ENCODE assay signal across 21 mouse cellular contexts in genomic region chr3:63440426-63441125, GRCm38 (mm10). TPM values are rescaled to one million over a fixed set of nuclear protein-coding genes. Genes with fewer than 3 reads are reported as not detected.
DNase-seq lines count a peak whose midpoint lies in the region; ATAC-seq and TF ChIP-seq lines count a peak whose summit lies in the region.
"Had no signal": no experiment of that assay in that cellular context is flagged by ENCODE, and none has a peak within 500 bp of the region (broad histone marks: within the 10 kb centered on the region; RNA-seq: fewer than 3 reads in every experiment).

No protein-coding gene starts in this region.

- 73% methylated on average over 1 of the region's 1 CpGs for WGBS in forebrain, postnatal 0 days

- intact Hi-C loops in left cerebral cortex, postnatal 4 days (cut with DNase I): no loop called here

- H3K27ac ChIP-seq in forebrain, postnatal 0 days (ENCODE audit: low read depth, low read length): no peak overlapping the region
- H3K27ac ChIP-seq: hindbrain, embryonic 15.5 days; left cerebral cortex, adult 2 months; limb, embryonic 13.5 days; midbrain, embryonic 10.5 days had no signal

- no peaks in the 10 kb centered on the region for H3K36me3 ChIP-seq in forebrain, postnatal 0 days (ENCODE audit: insufficient read depth)
- H3K36me3 ChIP-seq: hindbrain, embryonic 15.5 days; limb, embryonic 13.5 days; midbrain, embryonic 10.5 days had no signal

- no peak overlapping the region for H3K4me3 ChIP-seq in forebrain, postnatal 0 days (ENCODE audit: low read depth, low read length)
- H3K4me3 ChIP-seq: hindbrain, embryonic 15.5 days; left cerebral cortex, adult 2 months; limb, embryonic 13.5 days; midbrain, embryonic 10.5 days had no signal

- no peak for TF ChIP-seq CTCF in forebrain, postnatal 0 days (IDR thresholded peaks at IDR 0.05; ENCODE audit: low read depth)

- H3K4me1 ChIP-seq in forebrain, postnatal 0 days (ENCODE audit: insufficient read depth): no peaks in the 10 kb centered on the region
- H3K4me1 ChIP-seq: hindbrain, embryonic 15.5 days; limb, embryonic 13.5 days; midbrain, embryonic 10.5 days had no signal

- no peak overlapping the region for H3K9ac ChIP-seq in forebrain, postnatal 0 days
- H3K9ac ChIP-seq: hindbrain, embryonic 15.5 days; limb, embryonic 13.5 days had no signal

- no peaks in the 10 kb centered on the region for H3K27me3 ChIP-seq in forebrain, postnatal 0 days (ENCODE audit: insufficient read depth, low read length)
- H3K27me3 ChIP-seq: hindbrain, embryonic 15.5 days; limb, embryonic 13.5 days had no signal

- no peaks in the 10 kb centered on the region for H3K9me3 ChIP-seq in forebrain, postnatal 0 days (ENCODE audit: low read length)
- H3K9me3 ChIP-seq: hindbrain, embryonic 15.5 days; limb, embryonic 13.5 days; midbrain, embryonic 10.5 days had no signal

- H3K4me2 ChIP-seq in forebrain, postnatal 0 days (ENCODE audit: low read depth): no peak overlapping the region
- H3K4me2 ChIP-seq: hindbrain, embryonic 15.5 days; limb, embryonic 13.5 days had no signal

- DNase-seq in adrenal gland, postnatal 14 days: peak; percentile 17
- no peak for DNase-seq in adrenal gland, postnatal 25 days
- DNase-seq in left cerebral cortex, postnatal 4 days: peak; percentile 4
- DNase-seq in left cerebral cortex, adult 18-20 months (ENCODE audit: low spot score in 2 of 2): no peak
- DNase-seq in heart, postnatal 4 days: peak; percentile 14
- peak; percentile 58 for DNase-seq in skeletal muscle tissue, adult 2 months (ENCODE audit: low read depth, low spot score)
- no peak for DNase-seq in forebrain, postnatal 0 days
- no peak for DNase-seq in cerebellum, adult 18-20 months
- DNase-seq: cerebellum, adult 2 months; embryo, embryonic 11 days; kidney, adult 18-20 months; thymus, postnatal 4 days had no signal

- no peak for ATAC-seq in forebrain, postnatal 0 days
- ATAC-seq: forebrain, embryonic 16.5 days had no signal

RNA-seq across cellular contexts. Expression of gene Gm34302, which starts 43.1 kb away (rescaled TPM):
- total RNA-seq in adrenal gland, postnatal 14 days (2021): not detected in 2 replicates
- not detected in 2 replicates for total RNA-seq in adrenal gland, postnatal 25 days (2021)
- total RNA-seq in left cerebral cortex, postnatal 4 days (2021): not detected
- total RNA-seq in left cerebral cortex, adult 18-20 months (2021): not detected
- total RNA-seq in heart, postnatal 4 days (2021): 10 to 100 TPM; 14.5 to 21.3 TPM
- not detected in 2 replicates for total RNA-seq in forebrain, postnatal 0 days (2014; rRNA removed)
- polyA plus RNA-seq in forebrain, postnatal 0 days (2015; fragmentation: Nextera tagmentation; extraction: Ambion mirVana): not detected in 2 replicates
- total RNA-seq: left cerebral cortex, adult 2 months had no signal
- polyA plus RNA-seq: cerebellum, adult 2 months; forebrain, embryonic 16.5 days; heart, embryonic 14.5 days; hindbrain, embryonic 15.5 days; large intestine, adult 2 months; limb, embryonic 13.5 days; liver, embryonic 16.5 days; midbrain, embryonic 10.5 days; stomach, embryonic 16.5 days had no signal

Comparison
In these comparisons a context has a peak if more than half of its experiments do, and no peak if none do; other contexts are left out.
1. DNase-seq: peak in adrenal gland, postnatal 14 days (single experiment), left cerebral cortex, postnatal 4 days (single experiment), heart, postnatal 4 days (single experiment) and skeletal muscle tissue, adult 2 months (single experiment); none in adrenal gland, postnatal 25 days (single experiment), left cerebral cortex, adult 18-20 months (0 of 2), forebrain, postnatal 0 days (single experiment) and cerebellum, adult 18-20 months (0 of 2).
2. RNA of gene Gm34302, which starts 43.1 kb away (total RNA-seq): 14.5 to 21.3 TPM in heart, postnatal 4 days; not detected in adrenal gland, postnatal 14 days, not detected in adrenal gland, postnatal 25 days, not detected in left cerebral cortex, postnatal 4 days, not detected in left cerebral cortex, adult 18-20 months and not detected in forebrain, postnatal 0 days; every median in the first group is over 10 times any median in the second.